Mouse (Mus musculus): ENCODE data around the gene Spats2l.

Spats2l gene

DNA sequence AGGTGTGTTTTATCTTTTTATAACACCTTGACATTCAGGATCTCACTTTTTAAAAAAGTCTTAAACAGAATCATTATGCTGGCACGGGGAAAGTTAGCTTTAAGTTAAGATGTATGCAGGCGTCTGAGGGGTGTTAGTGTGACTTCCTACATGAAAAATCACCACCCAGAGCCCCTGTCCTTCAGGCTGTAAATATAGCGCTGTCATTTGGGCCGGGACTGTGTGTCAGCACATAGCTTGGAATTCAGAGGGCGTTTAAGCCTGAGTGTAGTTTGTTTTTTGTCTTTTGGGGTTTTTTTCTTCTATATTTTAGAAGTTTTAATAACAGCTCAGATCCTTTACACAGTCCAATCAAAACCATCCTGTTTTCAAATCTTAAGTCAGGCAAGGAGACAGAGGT lies 115.8 kb downstream of the Spats2l start:
- DNase-seq (ENCODE audit: low read depth, low spot score), result no peak

DNA sequence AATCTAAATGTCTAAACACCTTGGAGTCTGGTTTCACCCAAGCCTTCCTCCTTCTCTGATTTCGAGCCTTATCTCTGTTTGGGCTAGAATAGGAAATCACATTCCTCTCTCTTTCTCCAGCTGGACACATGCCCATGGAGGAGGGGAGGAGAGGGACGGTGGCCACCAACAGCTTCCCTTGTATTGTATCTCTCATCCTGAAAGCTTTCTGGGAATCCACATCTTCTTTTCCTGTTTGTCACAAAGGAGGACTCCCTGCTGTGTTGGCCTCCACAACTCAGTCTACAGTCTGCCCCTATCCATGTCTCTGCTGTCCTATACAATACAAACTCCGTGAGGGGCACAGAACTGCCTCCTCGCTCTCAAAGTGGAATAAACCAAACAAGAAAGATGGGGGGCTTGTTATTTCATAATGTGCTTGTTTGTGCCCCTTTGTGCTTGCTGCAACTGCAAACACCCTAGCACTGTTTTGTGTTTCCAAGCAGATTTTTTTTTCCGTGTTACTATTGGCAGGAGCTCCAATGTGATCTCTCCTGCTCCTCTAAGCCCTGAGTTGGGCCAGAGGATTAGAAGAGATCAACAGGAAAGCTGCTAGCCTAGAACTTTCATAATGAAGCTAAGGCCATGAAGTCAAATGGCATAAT lies 116.4 kb downstream of the Spats2l start:
- DNase-seq (ENCODE audit: low read depth, low spot score), result no peak

- DNase-seq (ENCODE audit: low read depth, low spot score), result no peak
These were observed 116.9 kb downstream of the Spats2l start for GRCm38 (mm10) chr1:57890903-57891267.

- DNase-seq (ENCODE audit: low read depth, low spot score), result no peak
These were observed 127.5 kb downstream of the Spats2l start for GRCm38 (mm10) chr1:57901494-57901893.

- no peak for DNase-seq (ENCODE audit: low read depth, low spot score)
These were observed 129.8 kb downstream of the Spats2l start for GRCm38 (mm10) chr1:57903793-57904192.

- DNase-seq (ENCODE audit: low read depth, low spot score), result no peak
These were observed 131.9 kb downstream of the Spats2l start for GRCm38 (mm10) chr1:57905912-57906311.

DNA sequence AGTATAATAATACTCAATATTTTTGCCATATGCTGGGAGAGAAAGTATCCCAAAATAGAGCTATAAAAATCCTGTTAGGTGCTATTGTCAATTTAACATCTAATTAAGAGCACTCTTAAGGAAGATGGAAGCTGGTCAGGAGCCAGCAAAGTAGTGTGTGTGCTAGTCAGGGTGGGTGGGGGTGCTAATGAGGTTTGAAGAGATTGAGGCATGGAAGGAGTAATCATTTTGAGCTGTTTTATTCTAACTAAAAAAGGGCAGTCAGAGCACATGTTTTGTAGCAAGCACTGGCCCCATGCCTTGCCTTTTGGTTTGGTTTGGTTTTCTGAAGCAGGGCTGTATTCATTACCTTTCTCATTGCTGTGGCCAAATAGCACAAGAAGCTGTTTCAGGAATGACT lies 132.3 kb downstream of the Spats2l start:
- no peak for DNase-seq (ENCODE audit: low read depth, low spot score)

DNA sequence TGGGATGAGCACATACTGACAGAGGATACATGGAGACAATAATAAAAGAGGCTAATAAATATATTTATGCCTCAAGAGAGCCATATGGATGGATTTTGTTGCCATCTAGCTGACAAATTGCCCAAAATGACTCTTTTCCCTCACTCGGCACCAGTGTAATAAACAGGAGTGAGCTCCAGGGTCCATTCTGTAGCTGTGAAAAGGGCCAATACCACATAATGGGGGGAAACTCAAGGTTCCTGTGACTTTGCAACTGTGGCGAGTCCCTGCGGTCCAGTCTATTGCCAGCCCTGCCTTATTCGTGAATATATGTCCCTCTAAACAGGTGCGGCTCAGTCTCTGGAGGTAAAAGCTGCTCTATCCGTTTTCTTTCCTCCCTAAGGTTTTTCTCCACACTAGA lies 137.6 kb downstream of the Spats2l start:
- no peak for DNase-seq (ENCODE audit: low read depth, low spot score)

DNA sequence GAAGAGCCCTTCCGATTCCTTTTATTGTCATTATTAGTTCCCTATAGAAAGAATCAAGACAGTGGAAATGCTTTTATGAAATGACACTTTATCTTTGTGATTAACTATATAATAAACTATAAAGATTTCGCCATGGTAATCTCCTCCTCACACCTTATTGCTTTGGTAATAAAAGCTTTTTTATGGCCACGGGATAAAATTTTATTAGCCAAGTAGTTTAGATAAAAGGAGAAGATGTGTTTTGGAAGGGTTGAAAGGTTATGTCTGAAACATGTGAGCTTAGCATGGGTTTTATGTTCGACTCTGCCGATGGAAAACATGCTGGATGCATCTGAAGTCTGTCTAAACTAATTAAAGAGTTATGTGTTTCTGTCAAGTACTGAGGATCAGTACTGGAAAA lies 143.4 kb downstream of the Spats2l start:
- DNase-seq (ENCODE audit: low read depth, low spot score), result no peak

- no peak for DNase-seq (ENCODE audit: low read depth, low spot score)
These were observed 144.6 kb downstream of the Spats2l start for GRCm38 (mm10) chr1:57918567-57918966.

DNA sequence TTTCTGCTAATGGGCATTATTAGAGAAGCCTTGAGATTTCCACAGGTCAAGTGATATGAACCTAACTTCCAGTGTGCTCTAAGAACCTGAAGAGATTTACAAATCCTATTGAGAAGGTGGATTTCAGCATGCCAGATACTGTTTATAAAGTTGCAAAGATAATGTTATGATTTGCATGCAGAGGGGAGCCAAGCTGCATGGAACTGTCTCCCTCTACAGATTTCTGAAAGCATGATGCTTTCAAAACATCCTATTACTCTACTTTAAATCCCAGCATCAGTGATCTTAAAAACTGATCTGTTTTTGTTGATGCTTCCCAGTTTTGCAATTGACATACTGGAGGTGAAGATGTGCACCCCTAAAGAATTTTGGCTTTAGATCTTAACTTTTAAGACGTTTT lies 160.3 kb downstream of the Spats2l start:
- DNase-seq (ENCODE audit: low read depth, low spot score), result no peak

- DNase-seq (ENCODE audit: low read depth, low spot score), result no peak
These were observed 166.7 kb downstream of the Spats2l start for GRCm38 (mm10) chr1:57940691-57941090.

- DNase-seq (ENCODE audit: low read depth, low spot score), result no peak
These were observed 167.1 kb downstream of the Spats2l start for GRCm38 (mm10) chr1:57941095-57941494.

DNA sequence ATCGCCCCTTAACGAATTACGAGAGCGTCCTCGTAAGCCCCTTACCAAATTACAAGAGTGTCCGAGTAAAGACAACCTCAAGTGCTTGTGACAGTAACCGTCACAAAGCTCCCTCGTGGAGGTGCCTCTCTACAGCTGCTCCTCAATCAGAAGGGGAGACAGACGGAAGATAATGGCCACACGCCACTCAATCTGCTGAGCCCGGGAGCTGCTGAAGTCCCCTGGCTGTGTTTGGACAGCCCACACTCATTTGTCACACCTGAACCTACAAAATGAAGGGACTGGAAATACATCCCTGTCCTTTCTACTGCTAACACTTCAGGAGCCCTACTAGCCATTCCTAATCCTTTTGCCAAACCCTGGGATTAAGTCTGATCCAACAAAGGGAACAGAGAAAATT lies 167.8 kb downstream of the Spats2l start:
- DNase-seq (ENCODE audit: low read depth, low spot score), result no peak

DNA sequence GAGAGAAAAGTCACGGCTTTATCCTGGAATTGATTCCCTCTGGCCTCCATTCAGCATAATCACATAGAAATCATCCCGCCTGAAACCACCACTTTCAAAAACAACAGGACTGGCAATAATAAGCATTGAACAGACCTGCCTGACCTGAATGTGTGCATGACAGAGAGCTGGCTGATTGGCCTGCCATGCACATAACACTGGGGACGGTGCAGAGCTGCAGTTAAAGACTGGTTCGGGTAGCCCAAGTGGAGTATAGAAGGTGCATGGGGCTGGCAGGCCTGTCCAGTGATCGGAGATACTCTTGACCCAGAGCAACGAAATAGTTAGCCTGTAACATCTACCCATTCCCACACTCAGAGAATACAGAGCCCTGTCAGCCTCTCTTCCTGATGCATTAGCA lies 168.3 kb downstream of the Spats2l start:
- no peak for DNase-seq (ENCODE audit: low read depth, low spot score)

- no peak for DNase-seq (ENCODE audit: low read depth, low spot score)
These were observed 173.8 kb downstream of the Spats2l start for GRCm38 (mm10) chr1:57947552-57948347.

DNA sequence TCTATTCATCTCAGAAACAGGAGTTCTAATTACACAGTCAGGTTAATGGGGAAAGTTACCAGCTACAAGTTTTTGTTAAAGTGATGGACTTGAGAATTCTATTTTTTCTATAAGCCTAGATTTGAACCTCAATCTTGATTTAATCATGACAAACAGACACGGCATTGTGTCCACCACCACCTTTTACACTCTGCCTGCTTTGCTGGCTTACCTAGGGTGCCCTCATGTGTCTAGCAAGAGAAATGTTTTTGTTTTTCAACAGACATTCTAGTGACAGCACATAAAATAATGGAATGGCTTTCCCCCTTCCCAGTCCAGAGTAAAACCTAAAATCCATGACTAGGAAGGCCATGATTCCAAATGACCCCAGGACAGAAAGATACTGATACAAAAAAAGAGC lies 175.2 kb downstream of the Spats2l start:
- DNase-seq (ENCODE audit: low read depth, low spot score), result no peak

DNA sequence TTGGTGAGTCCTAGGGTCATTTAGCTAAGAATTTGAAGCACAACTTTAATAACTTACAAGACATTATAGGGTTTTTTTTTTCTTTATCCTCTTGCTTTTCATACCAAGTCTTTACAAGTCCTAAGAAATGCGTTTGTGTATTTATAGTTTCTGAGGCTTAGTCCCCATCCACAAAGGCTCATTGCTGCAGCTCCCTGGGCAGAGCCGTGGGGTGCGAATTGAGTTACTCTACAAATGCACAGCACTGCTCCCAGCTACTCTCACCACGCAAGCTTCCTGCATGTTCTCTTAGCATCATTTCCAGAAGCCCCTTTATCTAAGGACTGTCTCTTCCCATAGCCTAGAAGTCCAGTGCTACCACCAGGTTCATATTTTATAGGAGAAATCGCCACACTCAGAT lies 175.8 kb downstream of the Spats2l start:
- no peak for DNase-seq (ENCODE audit: low read depth, low spot score)

- no peak for DNase-seq (ENCODE audit: low read depth, low spot score)
These were observed 178.5 kb downstream of the Spats2l start for GRCm38 (mm10) chr1:57952509-57952908.

GRCm38 (mm10) chr1:57953586-57954375 lies 179.8 kb downstream of the Spats2l start:
- peak; percentile 4 for DNase-seq (ENCODE audit: low read depth, low spot score)

DNA sequence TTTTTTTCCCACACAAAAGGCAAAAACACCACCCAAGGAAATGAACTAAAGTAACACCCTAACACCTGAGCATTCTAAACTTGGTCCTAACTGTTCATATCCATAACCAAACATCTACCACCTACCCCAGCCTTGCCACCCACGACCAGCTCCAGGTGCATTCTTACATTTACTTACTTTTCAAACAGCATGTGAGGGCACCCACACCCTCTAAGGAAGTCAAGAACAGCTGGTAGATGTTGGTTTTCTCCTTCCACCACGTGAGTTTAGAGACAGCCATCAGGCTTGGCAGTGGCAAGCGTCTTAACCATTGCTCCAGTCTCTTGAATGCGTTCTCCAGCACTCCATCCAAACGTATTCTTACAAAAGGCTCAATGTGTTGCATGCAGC lies 180.4 kb downstream of the Spats2l start:
- no peak for DNase-seq (ENCODE audit: low read depth, low spot score)

DNA sequence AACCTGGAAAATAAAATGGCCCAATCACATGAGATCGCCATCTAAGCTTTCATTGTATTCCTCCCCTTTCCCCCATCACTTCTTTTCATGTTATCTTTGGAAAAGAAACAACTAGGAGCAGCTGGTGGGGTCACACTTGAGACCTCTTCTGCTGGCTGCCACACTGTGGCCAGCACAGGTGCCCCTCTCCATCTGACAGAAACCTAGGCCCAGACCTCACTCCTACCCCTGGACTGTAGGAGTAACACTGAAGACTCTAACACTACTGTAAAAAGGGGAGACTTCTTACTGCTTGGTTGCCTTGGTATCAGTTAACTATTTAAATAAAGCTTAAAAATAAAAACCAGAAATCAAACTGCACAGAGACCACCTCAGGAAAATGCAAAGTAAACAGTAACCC lies 181.8 kb downstream of the Spats2l start:
- no peak for DNase-seq (ENCODE audit: low read depth, low spot score)

Measured in retina, adult 2 months (tissue).